Mouse (Mus musculus) cerebellum, postnatal 10 days (tissue): ENCODE measurements at regions not wholly inside any gene's neighbourhood (a gene's known extent, or its start where the extent isn't known, plus 50 kb on each side); places are given as distances from the start of the nearest gene placed in this dataset.

ENCODE experiments used
- DNase-seq, 2 experiments: peaks; one replicate each; pipeline ENCODE4 v3.0.0; 2021; ENCODE audit warnings: mixed read lengths in 2 of 2

DNA sequence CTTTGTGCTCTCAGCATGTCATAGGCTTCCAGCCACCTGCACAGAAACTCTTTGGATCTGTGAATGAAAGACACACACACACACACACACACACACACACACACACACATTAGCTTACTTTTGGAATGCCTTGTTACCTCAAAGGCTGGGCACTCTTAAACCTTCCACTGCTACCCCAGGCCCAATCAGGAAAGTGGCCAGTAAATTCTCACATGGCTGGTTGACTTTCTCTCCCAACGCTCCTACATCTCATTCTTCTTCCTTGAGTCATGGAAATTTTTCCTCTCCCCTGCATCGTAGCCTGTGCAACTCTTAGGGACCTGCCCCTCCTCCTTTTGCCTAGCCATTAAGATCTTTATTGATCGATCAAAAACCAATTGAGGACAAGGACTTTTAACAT is 465.3 kb upstream of the Cpeb2 start:
- DNase-seq, result no peak

DNA sequence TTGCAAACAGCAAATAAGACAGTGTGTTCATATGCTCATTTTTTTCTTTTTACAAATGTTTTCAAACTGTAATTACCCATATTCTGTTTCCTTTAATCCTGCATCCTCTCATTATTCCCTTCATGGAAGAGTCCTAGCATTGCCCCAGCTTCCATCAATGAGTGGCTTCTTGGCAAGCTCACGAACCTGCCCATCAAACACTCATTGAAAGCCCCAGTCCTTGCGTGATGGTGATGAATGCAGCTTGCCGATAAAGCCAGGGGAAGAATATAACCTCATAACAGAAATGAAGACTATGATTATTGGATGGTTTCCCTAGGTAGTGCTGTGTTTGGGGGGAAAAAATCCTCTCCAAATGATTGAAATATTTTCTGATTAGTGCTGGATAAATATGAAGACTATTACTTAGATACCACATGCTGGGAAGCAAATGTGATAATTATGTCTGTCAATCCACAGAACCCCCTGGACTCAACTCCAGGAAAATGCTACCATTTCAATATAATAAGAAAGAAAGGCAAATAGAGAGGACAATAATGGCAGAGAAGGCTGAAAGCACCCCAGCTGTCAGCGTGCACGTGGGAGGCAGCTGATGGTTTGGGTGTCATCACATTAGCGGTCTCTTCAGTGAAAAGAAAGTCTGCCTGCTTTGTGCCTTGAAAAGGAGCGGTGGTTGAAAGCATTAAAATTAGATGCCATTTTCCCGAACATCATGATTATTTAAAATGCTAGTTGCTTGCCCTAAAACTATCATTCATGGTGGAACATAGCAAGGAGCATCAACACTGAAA is 455.7 kb upstream of the Cpeb2 start:
- peak; percentile 12 to 20 for DNase-seq

DNA sequence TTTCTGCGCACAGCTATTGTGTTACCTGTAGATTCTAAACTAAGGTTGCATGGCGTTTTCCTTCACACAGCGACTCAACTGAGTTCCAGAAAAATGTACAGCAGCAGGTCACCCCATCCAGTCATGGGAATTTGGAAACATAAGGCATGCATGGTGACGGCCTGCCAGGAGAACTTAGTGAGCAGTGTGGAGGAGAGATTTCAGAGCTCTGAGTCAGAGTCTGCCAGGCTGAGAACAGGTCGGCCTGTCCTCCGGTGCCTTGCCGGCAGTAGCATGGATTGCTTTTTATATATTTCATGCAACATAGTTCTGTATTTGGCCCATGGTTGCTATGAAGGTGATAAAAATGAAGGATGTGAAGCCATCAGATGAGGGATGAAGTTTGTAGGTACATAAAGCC is 427.0 kb upstream of the Cpeb2 start:
- DNase-seq, result no peak
